Mouse (Mus musculus) retina, postnatal 1 day (tissue): ENCODE data around the gene Zdhhc25.

Source experiments
- DNase-seq: peaks from one replicate; pipeline ENCODE4 v3.0.0-alpha.2; 2012

Zdhhc25 gene

GRCm38 (mm10) chr15:88628801-88629356 lies 28.8 kb downstream of the Zdhhc25 start:
- DNase-seq = peak; percentile 74

GRCm38 (mm10) chr15:88635205-88635604 lies 35.1 kb downstream of the Zdhhc25 start:
- peak; percentile 28 for DNase-seq

GRCm38 (mm10) chr15:88651019-88651418 lies 50.9 kb downstream of the Zdhhc25 start:
- peak; percentile 83 for DNase-seq
